Mouse (Mus musculus): ENCODE measurements around the gene Macrod1.

- TF ChIP-seq CTCF (conservative IDR thresholded peaks at IDR 0.05; ENCODE audit: insufficient read depth, insufficient read length, low read depth, low read length) (no peak), POLR2A (IDR thresholded peaks at IDR 0.05; ENCODE audit: low read depth, low read length) (no peak)
Measured at GRCm38 (mm10) chr19:7062916-7063315, 6.3 kb downstream of the Macrod1 start.
